Mouse (Mus musculus): Measurements from ENCODE around the gene Apol11a. TPM values are rescaled to one million over a fixed set of nuclear protein-coding genes. Genes with fewer than 3 reads are reported as not detected.
"Not testable (repeated sequence)": the region's sequence is repeated elsewhere in the genome, so short reads cannot be mapped to it uniquely, and the experiment has no call there.

Apol11a gene
- polyA plus RNA-seq, 1 experiment = 0.13 TPM

GRCm38 (mm10) chr15:77533216-77533615, 25.1 kb downstream of the Apol11a start, which contains the start of gene Apol7c:
Gene Apol7c (minus strand): TSS chr15:77533316.
- Histone ChIP-seq H3K27me3 (ENCODE audit: control insufficient read depth, insufficient read depth, low read length) (no peaks in the 10 kb centered on the region), H3K27ac (ENCODE audit: insufficient read depth, low read depth, low read length) (0 out of 2 replicates have a peak within 1 kb of the TSS, but pooled peaks have one; percentile 7), H3K36me3 (ENCODE audit: control insufficient read depth, insufficient read depth, low read length) (no peaks in the 10 kb centered on the region), H3K4me1 (ENCODE audit: control insufficient read depth, insufficient read depth, insufficient read length, low read length) (no peaks in the 10 kb centered on the region), H3K4me3 (ENCODE audit: low read depth, low read length) (peak within 1 kb of the TSS; percentile 22; the same call in 1 of the 2 replicates)
- TF ChIP-seq CTCF (IDR thresholded peaks at IDR 0.05; ENCODE audit: extremely low read depth, insufficient read length, insufficient replicate concordance, low read depth, low read length) (no peak), POLR2A (IDR thresholded peaks at IDR 0.05; ENCODE audit: low read depth, low read length) (no peak)

GRCm38 (mm10) chr15:77539221-77539620, 31.1 kb downstream of the Apol11a start:
- H3K4me3 ChIP-seq (ENCODE audit: low read depth, low read length); H3K4me1 ChIP-seq (ENCODE audit: control insufficient read depth, insufficient read depth, insufficient read length, low read length); H3K27me3 ChIP-seq (ENCODE audit: control insufficient read depth, insufficient read depth, low read length); H3K36me3 ChIP-seq (ENCODE audit: control insufficient read depth, insufficient read depth, low read length): not testable (repeated sequence)
- H3K27ac ChIP-seq (ENCODE audit: insufficient read depth, low read depth, low read length) = 0 out of 2 replicates have a peak overlapping the region, but pooled peaks have one; percentile 15
- 38% methylated on average over 1 of the region's 1 CpGs for WGBS

- TF ChIP-seq POLR2A (IDR thresholded peaks at IDR 0.05; ENCODE audit: low read depth, low read length) (no peak), CTCF (IDR thresholded peaks at IDR 0.05; ENCODE audit: extremely low read depth, insufficient read length, insufficient replicate concordance, low read depth, low read length) (no peak)
Observed at GRCm38 (mm10) chr15:77561792-77562191, 53.7 kb downstream of the Apol11a start, which contains the start of gene 1700025B11Rik. Gene 1700025B11Rik (minus strand): TSS chr15:77561892.

GRCm38 (mm10) chr15:77563219-77563618, 55.1 kb downstream of the Apol11a start:
- TF ChIP-seq POLR2A (IDR thresholded peaks at IDR 0.05; ENCODE audit: low read depth, low read length) (no peak), CTCF (IDR thresholded peaks at IDR 0.05; ENCODE audit: extremely low read depth, insufficient read length, insufficient replicate concordance, low read depth, low read length) (no peak)
- Histone ChIP-seq H3K4me1 (ENCODE audit: control insufficient read depth, insufficient read depth, insufficient read length, low read length) (no peaks in the 10 kb centered on the region), H3K36me3 (ENCODE audit: control insufficient read depth, insufficient read depth, low read length) (no peaks in the 10 kb centered on the region), H3K4me3 (ENCODE audit: low read depth, low read length) (no peak overlapping the region), H3K27me3 (ENCODE audit: control insufficient read depth, insufficient read depth, low read length) (no peaks in the 10 kb centered on the region), H3K27ac (ENCODE audit: insufficient read depth, low read depth, low read length) (no peak overlapping the region)

More at GRCm38 (mm10) chr15:77561792-77562191, 53.7 kb downstream of the Apol11a start, which contains the start of gene 1700025B11Rik:
- Histone ChIP-seq H3K27ac (ENCODE audit: insufficient read depth, low read depth, low read length) (no peak within 1 kb of the TSS), H3K4me1 (ENCODE audit: control insufficient read depth, insufficient read depth, insufficient read length, low read length) (no peaks in the 10 kb centered on the region), H3K27me3 (ENCODE audit: control insufficient read depth, insufficient read depth, low read length) (no peaks in the 10 kb centered on the region), H3K4me3 (ENCODE audit: low read depth, low read length) (no peak within 1 kb of the TSS), H3K36me3 (ENCODE audit: control insufficient read depth, insufficient read depth, low read length) (no peaks in the 10 kb centered on the region)

Other genes starting within 250 kb of the Apol11a start
- 25.1 and 34.7 TPM in 2 replicates for gene Rbfox2, start 201.3 kb upstream of the Apol11a start, polyA plus RNA-seq (2012; rRNA removed)
- 31.4 and 88.8 TPM in 2 replicates for gene Apol7a, start 109.2 kb upstream of the Apol11a start, polyA plus RNA-seq (2012; rRNA removed)
- 41.6 and 153 TPM in 2 replicates for gene Apol9a, start 97.1 kb upstream of the Apol11a start, polyA plus RNA-seq (2012; rRNA removed)
- gene Apol7b, start 60.8 kb upstream of the Apol11a start, polyA plus RNA-seq (2012; rRNA removed) = 0.49 and 0.62 TPM in 2 replicates
- gene Apol10a, start 31.2 kb upstream of the Apol11a start, polyA plus RNA-seq (2012; rRNA removed) = 4.4 and 56.4 TPM in 2 replicates
- gene Apol7c, start 25.0 kb downstream of the Apol11a start, polyA plus RNA-seq (2012; rRNA removed) = 15.3 and 19.6 TPM in 2 replicates
- gene 1700025B11Rik, start 53.6 kb downstream of the Apol11a start, polyA plus RNA-seq (2012; rRNA removed) = not detected in 2 replicates
- gene Apol10b, start 87.9 kb downstream of the Apol11a start, polyA plus RNA-seq (2012; rRNA removed) = 0.08 and 0.35 TPM in 2 replicates
- gene Gm36245, start 91.0 kb downstream of the Apol11a start, polyA plus RNA-seq (2012; rRNA removed) = not detected in 2 replicates
- gene Apol11b, start 135.0 kb downstream of the Apol11a start, polyA plus RNA-seq (2012; rRNA removed) = 0.22 TPM in 1 of 2 replicates, not detected in the other
- 1.9 and 3.6 TPM in 2 replicates for gene Apol7e, start 190.6 kb downstream of the Apol11a start, polyA plus RNA-seq (2012; rRNA removed)
- gene Apol9b, start 220.8 kb downstream of the Apol11a start, polyA plus RNA-seq (2012; rRNA removed) = 5.7 and 102 TPM in 2 replicates
- 0.10 and 0.11 TPM in 2 replicates for gene Apol8, start 248.7 kb downstream of the Apol11a start, polyA plus RNA-seq (2012; rRNA removed)

Data from small intestine, adult 2 months (tissue).